Mouse (Mus musculus) G1E (cell line): Measurements from ENCODE around the gene Snupn.

ENCODE experiments used
- CTCF ChIP-seq: IDR thresholded peaks from 2 replicates; pipeline ENCODE4 v1.5.1; 2012; ENCODE audit warnings: low read depth, low read length, inconsistent platforms, mixed read lengths
- GATA1 ChIP-seq: IDR thresholded peaks from 2 replicates; pipeline ENCODE4 v1.6.1; 2012; ENCODE audit warnings: borderline replicate concordance, low read length, inconsistent platforms, mixed read lengths
- TAL1 ChIP-seq: conservative IDR thresholded peaks from 2 replicates; pipeline ENCODE4 v1.6.1; 2012; ENCODE audit warnings: low read depth, low read length, inconsistent platforms, mixed read lengths

DNA sequence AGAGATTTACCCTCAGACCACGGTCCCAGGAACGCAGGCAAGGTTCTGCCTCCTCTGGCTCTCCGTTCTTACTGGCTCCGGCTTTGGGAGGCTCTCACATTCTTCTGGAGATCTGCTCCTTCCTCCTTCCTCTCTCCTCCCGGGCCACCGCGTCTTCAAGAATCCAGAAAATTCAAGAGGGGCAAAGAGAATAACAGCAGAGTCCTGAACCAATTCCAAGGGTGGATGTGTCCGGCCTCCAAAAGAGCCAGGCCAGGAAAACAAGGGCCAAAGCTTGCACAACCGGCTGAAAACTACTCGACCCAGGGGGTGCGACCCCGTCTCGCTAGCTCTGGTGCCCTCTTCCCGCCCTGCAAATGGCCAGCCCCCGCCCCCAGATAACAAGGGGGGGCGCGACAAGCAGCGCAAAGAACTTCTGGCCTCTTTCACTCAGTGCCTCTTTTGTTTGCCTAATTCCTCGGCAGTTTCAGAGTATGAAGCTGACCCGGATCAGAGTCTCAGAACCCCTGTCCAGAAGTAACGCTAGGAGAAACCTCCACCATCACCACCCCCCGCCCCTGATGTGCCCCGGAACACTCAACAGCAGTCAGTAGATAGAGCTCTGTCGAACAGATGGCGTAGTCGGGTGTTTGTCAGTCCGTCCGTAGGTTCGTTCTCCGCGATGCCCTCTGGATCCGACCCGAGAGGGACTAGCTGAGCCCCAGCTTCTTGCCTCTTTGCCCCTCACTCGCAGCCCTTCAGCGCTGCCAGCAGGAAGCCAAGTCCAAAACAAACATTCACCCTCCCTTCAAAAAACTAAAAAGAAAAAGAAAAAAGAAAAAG is 23.3 kb upstream of the Snupn start:
- TF ChIP-seq CTCF = no peak
- no peak for TF ChIP-seq TAL1
- TF ChIP-seq GATA1 = no peak
